Mouse (Mus musculus) erythroblast, embryonic 14.5 days (primary cell): Measurements from ENCODE around the gene Plekho1.

ENCODE experiments used
- GATA1 ChIP-seq: IDR thresholded peaks from 2 replicates; pipeline ENCODE4 v1.6.1; 2012; ENCODE audit warnings: low read length, inconsistent platforms, mixed read lengths
- TAL1 ChIP-seq: IDR thresholded peaks from 3 replicates; pipeline ENCODE4 v1.6.1; 2012; ENCODE audit warnings: low read length, inconsistent platforms, mixed read lengths

GRCm38 (mm10) chr3:96020735-96021134 is 24.9 kb upstream of the Plekho1 start:
- TF ChIP-seq TAL1 (no peak), GATA1 (no peak)
